Mouse (Mus musculus) limb, embryonic 14.5 days (tissue): ENCODE measurements around the gene Tekt5. TPM values are rescaled to one million over a fixed set of nuclear protein-coding genes. Genes with fewer than 3 reads are reported as not detected.

Experiments used
- ATAC-seq: fragments of 200-750 bp; cut with Nextera tagmentation; 2 replicates; pipeline ENCODE4 v1.8.0; 2017; ENCODE audit warnings: low read depth, moderate number of reproducible peaks, moderate TSS enrichment; ENCODE audit not compliant: low FRiP score
- DNase-seq: peaks from one replicate; pipeline ENCODE4 v3.0.0-alpha.2; 2015; ENCODE audit warnings: low spot score
- H3K27ac ChIP-seq: fragments of 300-500 bp; sonication (generic); replicated peaks from 2 replicates; pipeline ENCODE4 v1.5.1; 2014; ENCODE audit warnings: low read depth, mild to moderate bottlenecking, low read length, moderate library complexity, mixed read lengths
- H3K27me3 ChIP-seq: fragments of 300-500 bp; sonication (generic); 2 replicates; pipeline ENCODE4 v1.6.1; 2014; ENCODE audit warnings: low read length, mixed read lengths; ENCODE audit not compliant: control insufficient read depth, insufficient read depth
- H3K36me3 ChIP-seq: fragments of 300-500 bp; sonication (generic); 2 replicates; pipeline ENCODE4 v1.6.1; 2014; ENCODE audit warnings: mild to moderate bottlenecking, low read length, moderate library complexity, mixed read lengths; ENCODE audit not compliant: control insufficient read depth, insufficient read depth
- H3K4me1 ChIP-seq: fragments of 300-500 bp; sonication (generic); 2 replicates; pipeline ENCODE4 v1.6.1; 2014; ENCODE audit warnings: antibody characterized with exemption, low read length, mixed read lengths; ENCODE audit not compliant: control insufficient read depth, insufficient read depth
- H3K4me2 ChIP-seq: fragments of 300-500 bp; sonication (generic); replicated peaks from 2 replicates; pipeline ENCODE4 v1.6.1; 2014; ENCODE audit warnings: low read depth, mild to moderate bottlenecking, low read length, moderate library complexity; ENCODE audit not compliant: severe bottlenecking
- H3K4me3 ChIP-seq: fragments of 300-500 bp; sonication (generic); replicated peaks from 2 replicates; pipeline ENCODE4 v1.5.1; 2014; ENCODE audit warnings: low read length
- H3K9ac ChIP-seq: fragments of 300-500 bp; sonication (generic); 2 replicates; pipeline ENCODE4 v1.6.1; 2014; ENCODE audit warnings: mild to moderate bottlenecking, low read depth, low read length, moderate library complexity; ENCODE audit not compliant: severe bottlenecking
- H3K9me3 ChIP-seq: fragments of 300-500 bp; sonication (generic); 2 replicates; pipeline ENCODE4 v1.6.1; 2016; ENCODE audit warnings: low read length; ENCODE audit not compliant: control insufficient read depth
- POLR2A ChIP-seq: fragments of 200-500 bp; IDR thresholded peaks from 2 replicates; pipeline ENCODE4 v1.8.0; 2012; ENCODE audit warnings: inconsistent platforms, mild to moderate bottlenecking, moderate library complexity, borderline replicate concordance; ENCODE audit not compliant: insufficient read depth, insufficient read length; ENCODE audit errors: extremely low read depth
- WGBS: fragments of 180-500 bp; shearing (Covaris S2); extraction: QIAGEN DNeasy Blood & Tissue Kit; methylation state at CpG from one replicate; pipeline ENCODE4 v1.1.7; 2014; 5-methylcytosine and 5-hydroxymethylcytosine counted together
- polyA plus RNA-seq, 2 experiments: library from polyadenylated mRNA; depleted of rRNA in 1 of 2; stranded (reverse) in 1 of 2; unstranded in 1 of 2; fragments of >200 nt; fragmentation: Nextera tagmentation in 1 of 2; extraction: Ambion mirVana in 1 of 2; gene quantifications; 2 replicates each; pipeline versions ENCODE4 v1.2.1 to v1.2.3; 2012 to 2014

The Tekt5 gene
- polyA plus RNA-seq, 2 experiments = 1.4 to 2.0 TPM

GRCm38 (mm10) chr16:10358010-10358934, 37.0 kb downstream of the Tekt5 start:
- WGBS = 15% methylated on average over 29 of the region's 30 CpGs
- no peaks in the 10 kb centered on the region for H3K27me3 ChIP-seq
- ATAC-seq = peak; percentile 77; the same call in 1 of the 2 replicates
- H3K4me3 ChIP-seq = peak overlapping the region; percentile 20; the same call in 1 of the 2 replicates
- H3K9ac ChIP-seq = no peak overlapping the region
- no peaks in the 10 kb centered on the region for H3K36me3 ChIP-seq
- no peak overlapping the region for H3K27ac ChIP-seq
- peak; percentile 58 for DNase-seq
- peak overlapping the region; percentile 41 for H3K4me2 ChIP-seq
- H3K4me1 ChIP-seq = peaks cover 10% of the 10 kb centered on the region
- no peak for TF ChIP-seq POLR2A
- H3K9me3 ChIP-seq = no peaks in the 10 kb centered on the region

GRCm38 (mm10) chr16:10355004-10355403, 40.3 kb downstream of the Tekt5 start:
- no peak overlapping the region for H3K4me2 ChIP-seq
- no peak for TF ChIP-seq POLR2A
- no peaks in the 10 kb centered on the region for H3K27me3 ChIP-seq
- no peak overlapping the region for H3K4me3 ChIP-seq
- H3K9me3 ChIP-seq = no peaks in the 10 kb centered on the region
- H3K4me1 ChIP-seq = peaks cover 10% of the 10 kb centered on the region
- DNase-seq (peak; percentile 55), ATAC-seq (no peak)
- H3K36me3 ChIP-seq = no peaks in the 10 kb centered on the region
- no peak overlapping the region for H3K9ac ChIP-seq
- peak overlapping the region; percentile 33; the same call in 1 of the 2 replicates for H3K27ac ChIP-seq

GRCm38 (mm10) chr16:10351050-10351636, 44.1 kb downstream of the Tekt5 start:
- DNase-seq = no peak

GRCm38 (mm10) chr16:10349876-10350275, 45.4 kb downstream of the Tekt5 start:
- no peak overlapping the region for H3K4me3 ChIP-seq
- H3K9me3 ChIP-seq = no peaks in the 10 kb centered on the region
- H3K36me3 ChIP-seq = no peaks in the 10 kb centered on the region
- H3K9ac ChIP-seq = no peak overlapping the region
- no peaks in the 10 kb centered on the region for H3K27me3 ChIP-seq
- H3K4me1 ChIP-seq = 0 out of 2 replicates have a peak, but pooled peaks cover 3% of the 10 kb centered on the region
- no peak overlapping the region for H3K4me2 ChIP-seq
- DNase-seq (no peak), ATAC-seq (no peak)
- WGBS = 68% methylated on average over 6 of the region's 10 CpGs
- no peak overlapping the region for H3K27ac ChIP-seq
- TF ChIP-seq POLR2A = no peak

More at GRCm38 (mm10) chr16:10351050-10351636, 44.1 kb downstream of the Tekt5 start:
- Histone ChIP-seq H3K27me3 (no peaks in the 10 kb centered on the region), H3K4me3 (no peak overlapping the region), H3K9ac (no peak overlapping the region), H3K27ac (no peak overlapping the region), H3K4me2 (no peak overlapping the region), H3K4me1 (peaks cover 8% of the 10 kb centered on the region; the same call in 1 of the 2 replicates), H3K36me3 (no peaks in the 10 kb centered on the region), H3K9me3 (no peaks in the 10 kb centered on the region)
- no peak for ATAC-seq
- TF ChIP-seq POLR2A = no peak
- 47% methylated on average over 9 of the region's 9 CpGs for WGBS

GRCm38 (mm10) chr16:10349436-10349835, 45.9 kb downstream of the Tekt5 start:
- DNase-seq = no peak
- Histone ChIP-seq H3K4me3 (no peak overlapping the region), H3K9me3 (no peaks in the 10 kb centered on the region), H3K9ac (no peak overlapping the region), H3K27me3 (no peaks in the 10 kb centered on the region), H3K4me1 (0 out of 2 replicates have a peak, but pooled peaks cover 3% of the 10 kb centered on the region), H3K36me3 (no peaks in the 10 kb centered on the region), H3K27ac (no peak overlapping the region), H3K4me2 (no peak overlapping the region)
- no peak for ATAC-seq
- 56% methylated on average over 5 of the region's 5 CpGs for WGBS
- no peak for TF ChIP-seq POLR2A
